Mouse (Mus musculus) layer of hippocampus, adult 9-10 months (tissue): ENCODE measurements around the gene Tns3.

ENCODE experiments used
- DNase-seq: peaks from one replicate; pipeline ENCODE4 v3.0.0; 2022; ENCODE audit warnings: low spot score

The Tns3 gene

DNA sequence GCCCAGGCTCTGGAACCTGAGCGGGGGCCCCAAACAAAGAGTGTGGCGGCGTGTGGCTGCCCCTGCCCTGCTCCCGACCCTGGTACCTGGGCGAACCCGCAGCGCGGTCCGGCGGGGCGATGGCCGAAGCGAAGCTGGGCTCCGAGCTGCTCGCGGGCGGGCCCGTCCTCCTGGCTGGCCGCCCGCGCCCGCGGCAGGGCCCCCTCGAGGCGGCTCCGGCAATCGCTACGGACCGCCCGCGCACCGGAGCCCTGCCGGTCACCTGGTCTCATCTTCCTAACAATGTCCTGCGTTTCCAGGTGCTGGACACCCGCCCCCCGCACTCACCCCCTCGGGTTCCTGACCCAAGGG, at the start of gene Tns3:
Gene Tns3 (minus strand): TSS at position 143 of the 351 bp plus-strand sequence.
- no peak for DNase-seq

DNA sequence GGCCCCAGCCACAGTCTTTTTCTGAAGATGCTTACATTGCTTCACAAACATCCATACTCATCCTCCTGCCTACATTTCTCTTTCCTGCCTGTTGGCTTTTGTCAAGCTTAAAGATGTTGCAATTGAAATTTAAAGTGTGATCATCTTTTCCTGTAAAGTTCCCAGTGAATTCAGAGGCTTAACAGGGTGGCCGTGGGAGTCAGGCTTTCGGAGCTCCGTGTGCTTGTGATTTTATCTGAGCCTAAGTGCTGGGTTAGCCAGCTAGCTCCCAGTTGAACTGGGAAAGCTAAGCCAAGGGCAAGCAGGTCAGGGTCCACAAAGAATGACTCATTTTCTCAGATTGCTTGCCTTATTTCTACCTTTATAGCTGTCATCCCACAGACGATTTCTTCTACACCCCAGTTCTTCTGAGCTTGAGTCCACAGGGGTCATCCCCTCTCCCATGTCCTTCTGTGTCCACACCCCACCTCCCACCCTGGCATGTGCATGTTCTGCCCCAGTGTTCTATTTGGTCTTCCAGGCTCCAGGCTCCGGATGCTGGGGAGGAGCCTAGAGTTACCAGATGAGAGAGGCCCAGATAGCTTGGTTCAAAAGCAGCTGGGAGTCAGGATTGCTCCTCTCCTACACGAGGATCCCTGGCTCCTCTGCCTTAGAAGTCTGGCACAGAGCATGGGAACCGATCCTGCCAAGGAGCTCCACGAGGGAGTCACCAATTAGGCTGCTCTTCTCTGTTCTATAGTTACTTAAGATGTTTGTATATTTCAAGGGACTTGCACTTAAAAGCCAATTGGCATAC, 42.1 kb upstream of the Tns3 start:
- no peak for DNase-seq

DNA sequence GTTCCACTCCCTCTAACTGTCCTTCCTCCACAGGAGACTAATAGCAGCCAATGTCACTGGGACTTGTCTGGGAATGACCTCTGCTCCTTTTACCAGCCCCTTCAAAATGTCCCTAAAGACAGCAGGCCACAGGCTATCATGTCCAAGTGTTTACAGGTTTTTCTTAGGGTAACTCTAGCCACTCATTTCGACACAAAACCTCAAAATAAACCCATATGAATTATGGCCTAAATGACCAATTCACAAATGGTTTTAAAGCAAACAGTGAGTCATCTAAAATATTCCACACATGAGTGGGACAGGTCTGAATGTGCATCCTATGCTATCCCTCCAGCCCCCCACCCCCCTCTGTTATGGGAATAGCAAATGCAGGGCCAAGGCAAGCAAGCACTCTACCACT, 40.8 kb upstream of the Tns3 start:
- no peak for DNase-seq

DNA sequence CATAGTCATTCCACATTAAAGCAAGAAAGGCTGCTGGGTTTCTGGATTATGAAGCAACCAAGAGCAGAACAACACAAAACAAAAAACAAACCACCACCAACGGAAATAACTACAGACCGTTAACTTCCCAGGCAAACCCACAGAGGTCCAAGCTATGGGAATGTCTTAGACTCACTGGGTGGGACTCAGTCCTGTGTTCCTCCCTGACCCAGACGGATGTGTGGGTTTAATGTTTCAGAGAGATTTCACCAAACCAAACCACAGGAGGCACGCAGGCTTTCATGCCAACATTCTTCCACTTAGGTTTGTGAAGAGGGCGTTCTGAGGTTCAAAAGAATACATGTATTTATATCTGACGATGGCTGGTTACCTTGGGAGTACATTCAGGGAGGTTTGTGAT, 39.5 kb upstream of the Tns3 start:
- no peak for DNase-seq

DNA sequence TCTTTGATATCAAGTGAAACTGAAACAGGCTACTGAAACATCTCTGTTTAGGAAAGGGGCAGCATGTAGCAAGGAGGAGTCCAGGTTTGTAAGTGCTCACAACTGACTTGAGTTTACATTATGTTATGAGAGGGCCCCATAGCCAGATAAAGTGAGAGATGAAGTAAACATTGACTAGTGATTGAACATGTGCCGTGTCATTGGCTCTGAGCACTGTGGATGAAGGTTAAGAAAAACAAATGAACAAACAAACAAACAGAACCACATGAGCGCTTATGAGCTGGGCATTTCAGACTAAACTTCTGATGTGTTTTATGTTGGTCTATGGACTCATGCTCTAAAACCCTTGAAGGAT, 38.2 kb upstream of the Tns3 start:
- no peak for DNase-seq

DNA sequence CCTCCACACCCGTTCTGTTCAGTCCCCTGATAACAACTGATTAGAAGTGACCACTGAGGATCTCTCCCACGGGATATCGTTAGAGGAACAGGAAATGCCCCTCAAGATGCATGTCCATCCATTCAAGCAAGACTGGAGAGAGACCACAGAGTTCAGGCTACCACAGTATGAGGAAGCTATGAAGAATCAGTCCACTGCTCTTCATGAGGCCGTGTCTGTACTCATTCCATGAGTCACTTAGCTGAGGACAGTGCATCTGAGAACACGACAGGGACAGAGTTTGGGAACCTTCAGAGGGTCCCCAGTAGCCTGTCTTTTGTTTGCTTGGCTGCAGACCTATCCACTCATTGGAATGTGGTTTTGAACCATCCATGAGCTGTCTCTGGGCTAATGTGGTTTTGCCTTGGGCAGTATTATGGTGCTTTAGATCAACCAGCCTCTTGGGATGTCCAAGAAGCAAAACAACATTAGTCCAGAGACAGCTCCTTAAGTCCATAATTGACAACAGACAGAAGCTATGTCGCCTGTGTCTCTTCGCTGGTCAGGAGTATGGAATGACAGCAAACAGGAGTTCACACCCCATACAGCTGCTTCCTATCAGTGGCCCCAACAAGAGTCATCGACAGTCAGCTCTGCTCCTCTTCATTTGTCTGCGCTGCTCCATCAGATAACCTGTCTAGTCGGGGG, 37.7 kb upstream of the Tns3 start:
- no peak for DNase-seq

DNA sequence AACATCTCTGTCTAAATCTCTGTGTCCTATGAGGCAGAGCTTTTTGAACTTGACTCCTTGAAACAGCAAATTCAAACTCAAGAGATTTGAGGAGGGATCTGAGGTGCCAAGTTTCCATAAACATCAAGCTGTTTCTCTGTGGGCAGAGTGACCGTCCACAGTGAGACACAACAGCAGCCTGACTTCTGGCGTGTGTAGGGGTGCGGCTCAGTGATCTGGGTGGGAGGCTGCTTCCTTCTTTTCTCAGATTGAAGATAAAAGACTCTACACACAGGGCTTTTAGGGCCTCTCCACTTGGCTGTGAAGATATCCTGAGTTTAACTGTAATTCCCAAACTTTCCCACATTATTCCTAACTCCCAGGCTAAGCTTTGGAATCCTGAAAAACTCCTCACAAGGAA, 37.1 kb upstream of the Tns3 start:
- no peak for DNase-seq

DNA sequence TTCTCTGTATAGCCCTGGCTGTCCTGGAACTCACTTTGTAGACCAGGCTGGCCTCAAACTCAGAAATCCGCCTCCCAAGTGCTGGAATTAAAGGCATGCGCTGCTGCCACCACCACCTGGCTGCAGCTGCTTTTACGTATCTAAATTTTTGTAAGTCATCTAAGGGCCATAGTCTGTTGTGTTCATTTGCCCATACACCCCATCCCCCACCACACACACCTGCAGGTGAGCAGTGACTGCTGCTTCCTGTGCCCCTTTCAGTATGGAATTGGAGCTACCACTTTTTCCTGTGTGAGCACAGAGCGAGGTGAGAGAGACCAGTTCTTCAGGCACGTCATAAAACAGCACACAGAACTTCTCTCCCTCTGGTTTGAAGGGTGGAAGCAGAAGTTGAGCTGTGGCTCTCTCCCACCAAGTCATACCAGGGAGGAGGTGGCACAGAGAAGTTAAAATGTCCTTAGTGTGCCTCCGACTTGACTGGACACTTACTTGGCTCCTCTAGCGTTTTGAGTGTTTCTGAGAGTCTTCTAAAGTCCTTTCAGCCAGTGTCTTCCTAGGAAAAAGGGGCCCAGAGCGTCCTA, 36.4 kb upstream of the Tns3 start:
- DNase-seq = no peak

DNA sequence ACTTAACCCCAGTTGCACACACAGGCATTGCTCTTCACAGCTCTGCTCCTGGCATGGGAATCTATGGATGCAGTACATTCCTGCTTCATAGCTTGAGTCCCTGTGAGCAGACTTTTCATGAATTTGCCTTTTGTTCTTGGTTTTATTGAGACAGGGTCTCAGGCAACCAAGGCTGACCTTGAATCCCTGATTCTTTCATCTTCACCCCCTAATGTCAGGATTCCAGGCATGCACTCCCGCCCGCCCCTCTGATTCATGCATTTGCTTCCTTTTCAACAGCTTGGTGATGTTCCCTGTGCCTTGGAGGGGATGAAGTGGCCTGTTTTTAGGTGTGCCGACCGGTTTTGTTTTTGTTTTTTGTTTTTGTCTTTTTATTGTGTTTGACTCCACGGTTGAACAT, 35.4 kb upstream of the Tns3 start:
- no peak for DNase-seq

DNA sequence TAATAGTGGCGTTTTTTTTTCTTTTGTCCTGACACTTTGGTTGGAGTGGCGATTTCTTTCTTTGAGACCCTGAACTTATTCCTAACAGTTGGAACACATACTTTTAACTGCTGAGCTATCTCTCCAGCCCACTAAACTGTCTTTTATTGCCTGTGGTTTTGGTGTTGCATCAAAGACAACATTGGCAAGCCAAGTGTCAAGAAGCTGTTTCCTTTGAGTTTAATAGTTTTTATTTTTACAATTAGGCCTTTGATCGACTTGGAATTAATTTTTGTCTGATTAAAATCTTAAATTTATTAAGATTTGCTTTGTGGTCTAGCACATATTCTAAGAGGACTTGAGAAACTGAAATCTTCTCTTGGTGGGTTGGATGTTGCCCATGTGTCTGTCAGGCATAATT, 33.3 kb upstream of the Tns3 start:
- DNase-seq = no peak

DNA sequence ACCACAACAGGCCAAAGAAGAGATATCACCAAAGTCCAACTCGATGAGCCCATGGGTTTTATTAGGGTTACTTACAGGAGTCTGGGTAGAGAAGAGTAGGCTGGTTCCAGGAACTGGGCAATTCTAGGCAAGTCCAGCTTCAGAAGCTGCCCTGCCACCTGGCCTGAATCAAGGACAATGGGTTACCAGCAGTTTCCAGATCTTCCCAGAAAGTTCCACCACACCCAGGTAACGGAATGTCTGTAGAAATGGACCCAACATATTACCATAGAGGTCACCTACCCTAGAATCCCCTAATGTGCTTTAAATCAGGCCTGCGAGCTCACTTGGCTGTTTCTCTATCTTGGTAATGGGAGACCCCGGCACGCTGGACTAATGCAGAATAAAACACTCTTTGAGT, 29.8 kb upstream of the Tns3 start:
- no peak for DNase-seq

DNA sequence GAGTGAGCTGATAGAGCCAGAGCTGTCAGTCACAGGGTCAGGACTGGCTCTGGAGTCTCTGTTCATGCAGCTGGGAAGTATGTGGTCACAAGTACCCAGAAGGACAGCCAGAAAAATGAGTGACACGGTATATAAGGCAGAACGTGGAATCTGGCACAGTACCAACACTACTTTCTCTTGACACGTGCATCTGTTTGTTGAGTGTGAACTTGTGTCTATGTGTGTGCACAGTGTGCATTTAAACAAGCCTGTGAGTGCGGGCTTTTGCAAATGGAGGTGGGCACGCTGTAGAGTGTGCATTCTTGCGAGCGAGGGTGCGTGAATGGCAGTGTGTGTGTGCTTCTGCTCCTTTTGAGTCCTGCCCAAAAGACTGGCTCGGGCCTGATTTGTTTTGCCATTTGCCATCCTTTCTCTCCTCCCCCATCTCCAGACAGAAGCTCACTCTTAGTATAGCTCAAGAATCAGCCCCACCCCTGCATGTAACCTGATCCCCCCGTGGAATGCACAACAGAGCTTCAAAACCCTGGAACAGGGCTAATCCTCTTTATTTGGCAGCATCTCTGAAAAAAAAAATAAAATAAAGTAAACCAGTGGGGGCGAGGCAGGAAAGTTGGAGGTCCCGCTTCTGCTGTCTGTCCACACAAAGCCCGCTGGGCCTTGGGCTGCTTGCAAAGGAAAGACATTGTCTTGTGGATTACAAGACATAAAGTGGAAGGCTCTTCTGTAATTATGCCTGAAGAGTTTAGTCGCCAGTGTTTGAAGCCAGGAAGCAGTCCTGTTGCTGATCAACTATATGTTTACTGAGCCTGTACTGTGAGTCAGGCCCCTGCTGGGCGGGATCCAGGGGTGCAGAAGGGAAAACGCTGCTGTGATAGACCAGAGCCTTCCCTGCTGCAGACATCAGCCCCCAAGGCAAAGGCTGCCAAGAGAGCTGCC, 28.5 kb upstream of the Tns3 start:
- DNase-seq = no peak

DNA sequence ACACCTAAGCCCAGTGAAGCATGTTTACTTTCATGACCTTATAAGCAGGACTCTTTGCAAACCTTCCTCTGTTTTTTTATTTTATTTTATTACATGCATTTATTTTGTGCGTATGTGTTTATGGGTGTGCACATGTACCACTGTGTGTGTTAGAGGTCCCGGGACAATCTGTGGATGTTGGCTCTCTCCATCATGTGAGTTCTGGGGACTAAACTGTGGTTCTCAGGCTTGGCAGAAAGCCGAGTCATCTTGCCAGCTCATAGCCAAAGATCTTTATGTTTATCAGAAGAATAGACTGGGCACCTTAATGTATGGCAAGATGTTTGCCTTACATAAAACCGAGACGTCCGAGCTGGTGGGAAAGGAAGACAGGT, 27.8 kb upstream of the Tns3 start:
- DNase-seq = no peak

DNA sequence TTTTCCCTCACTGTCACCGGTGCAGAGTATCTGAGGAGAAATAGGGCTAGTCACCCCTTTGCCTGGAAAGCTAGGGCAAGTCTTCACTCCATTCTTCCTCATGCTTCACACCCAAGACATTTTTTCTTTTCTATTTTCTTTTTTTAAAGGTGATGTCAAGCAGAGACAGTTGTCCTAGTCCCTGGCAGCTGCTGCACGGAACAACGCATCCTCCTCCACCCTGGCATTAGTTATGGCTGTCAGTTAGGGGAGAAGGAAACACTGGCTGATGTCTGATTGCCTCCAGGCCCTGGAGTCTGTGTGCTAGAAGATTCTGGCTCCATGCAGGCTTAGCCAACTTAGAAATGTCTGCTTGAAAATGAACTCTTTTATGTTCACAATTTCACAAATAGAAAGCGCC, 27.3 kb upstream of the Tns3 start:
- DNase-seq = no peak

DNA sequence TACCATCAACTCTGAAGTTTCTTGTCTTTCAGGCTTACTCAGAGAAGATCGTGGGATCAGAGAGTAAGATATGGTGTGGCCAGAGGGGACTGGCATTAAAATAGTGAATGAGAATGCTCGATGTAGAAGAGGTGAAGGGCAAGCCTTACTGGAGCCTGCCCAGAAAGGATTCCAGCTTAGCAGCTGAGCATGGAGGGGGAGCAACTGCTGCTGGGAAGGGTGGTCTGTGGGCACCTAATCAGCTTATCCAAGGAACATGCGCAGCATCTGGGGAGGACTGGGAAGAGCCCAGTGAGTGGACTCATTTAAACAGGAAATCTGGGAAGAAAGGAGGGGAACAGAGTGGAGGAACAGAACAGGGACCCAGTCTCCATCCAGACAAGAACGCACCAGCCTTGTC, 26.3 kb upstream of the Tns3 start:
- no peak for DNase-seq

DNA sequence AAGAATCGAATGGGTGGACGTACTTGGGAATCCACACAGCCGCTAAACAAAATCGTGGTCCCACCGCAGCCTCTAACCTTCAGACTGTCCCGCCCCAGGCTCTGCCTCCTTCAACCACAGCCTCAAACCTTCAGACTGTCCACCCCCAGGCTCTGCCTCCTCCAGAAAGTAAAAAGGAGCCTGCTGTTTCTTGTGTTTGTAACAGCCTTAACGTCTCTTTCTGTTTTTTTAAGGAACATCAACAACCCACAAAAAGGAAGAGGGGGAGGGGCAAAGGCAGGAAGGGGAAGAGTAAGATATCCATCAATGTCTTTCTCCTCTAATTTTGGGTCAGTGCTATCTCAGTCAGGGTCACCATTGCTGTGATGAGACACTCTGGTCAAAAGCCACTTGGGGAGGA, 25.2 kb upstream of the Tns3 start:
- no peak for DNase-seq

DNA sequence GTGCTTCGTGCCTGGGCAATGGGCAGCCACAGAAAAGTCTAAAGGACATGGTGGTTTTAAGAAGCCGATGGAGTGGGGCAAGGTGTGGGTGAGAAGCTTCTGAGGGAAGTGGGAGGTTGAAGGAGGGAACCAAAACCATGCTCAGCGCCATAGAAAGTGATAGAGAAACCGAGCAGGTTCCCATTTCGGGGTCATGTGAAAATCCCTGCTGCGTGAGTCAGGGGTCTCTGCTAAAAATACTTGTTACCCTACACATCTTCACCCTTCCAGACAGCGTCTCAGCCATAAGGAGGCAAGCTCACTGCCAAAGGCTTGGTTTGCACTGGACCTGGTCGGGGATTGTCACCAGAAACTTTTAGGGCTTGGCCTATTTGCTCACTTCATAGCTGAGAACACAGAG, 24.6 kb upstream of the Tns3 start:
- DNase-seq = no peak

DNA sequence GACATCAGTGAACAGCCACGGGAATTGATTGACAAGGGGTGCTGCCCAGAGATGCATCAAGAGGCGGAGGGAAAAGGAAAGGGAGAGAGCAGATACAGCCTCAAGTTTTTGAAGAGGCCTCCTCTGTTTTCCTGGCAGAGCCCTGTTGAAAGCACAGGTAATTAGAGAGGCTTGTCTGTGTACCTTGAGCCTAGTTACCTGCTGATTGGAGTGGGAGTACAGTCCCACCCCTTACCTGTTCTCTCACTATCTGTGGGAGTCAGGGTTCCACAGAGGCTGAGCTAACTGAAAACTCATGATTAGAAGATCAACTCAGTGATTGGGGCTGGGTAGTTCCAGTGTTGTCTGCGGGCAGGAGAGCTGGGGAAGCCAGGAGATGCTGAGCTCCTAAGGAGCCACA, 22.2 kb upstream of the Tns3 start:
- no peak for DNase-seq

DNA sequence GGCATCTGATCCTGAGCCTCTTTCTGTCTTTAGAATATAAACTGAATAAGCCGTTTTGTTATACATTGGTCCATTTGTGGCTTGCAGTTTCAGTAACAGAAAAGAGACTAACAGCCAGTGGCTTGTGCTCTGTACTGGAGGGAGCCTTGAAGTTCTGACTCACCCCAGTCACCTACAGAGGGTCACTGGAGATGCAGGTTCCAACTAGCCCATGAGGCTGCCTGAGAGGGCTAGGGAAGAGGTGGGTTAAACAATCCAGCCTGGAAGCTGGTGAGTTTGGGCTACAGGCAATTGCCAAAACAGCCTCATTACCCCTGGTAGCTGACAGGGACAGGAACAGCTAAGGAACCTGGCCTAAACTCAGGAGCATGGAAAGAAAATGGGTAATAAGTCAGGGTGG, 21.7 kb upstream of the Tns3 start:
- no peak for DNase-seq

DNA sequence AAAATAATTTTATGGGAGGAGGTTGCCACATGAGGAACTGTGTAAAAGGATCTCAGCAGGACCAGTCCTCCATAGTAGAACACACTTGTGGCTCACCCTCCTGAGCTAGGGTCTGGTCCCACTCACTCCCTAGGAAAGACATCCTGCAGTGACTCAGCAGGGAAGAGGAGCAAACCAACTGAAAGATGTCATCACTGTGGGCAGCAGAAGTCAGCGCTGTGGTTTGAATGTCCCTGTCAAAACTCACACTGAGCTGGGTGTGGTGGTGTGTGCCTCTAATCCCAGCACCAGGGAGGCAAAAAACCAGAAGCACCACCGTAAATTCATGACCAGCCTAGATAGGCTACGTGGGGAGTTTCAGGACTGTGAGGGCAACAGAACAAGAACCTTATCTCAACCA, 20.9 kb upstream of the Tns3 start:
- no peak for DNase-seq

DNA sequence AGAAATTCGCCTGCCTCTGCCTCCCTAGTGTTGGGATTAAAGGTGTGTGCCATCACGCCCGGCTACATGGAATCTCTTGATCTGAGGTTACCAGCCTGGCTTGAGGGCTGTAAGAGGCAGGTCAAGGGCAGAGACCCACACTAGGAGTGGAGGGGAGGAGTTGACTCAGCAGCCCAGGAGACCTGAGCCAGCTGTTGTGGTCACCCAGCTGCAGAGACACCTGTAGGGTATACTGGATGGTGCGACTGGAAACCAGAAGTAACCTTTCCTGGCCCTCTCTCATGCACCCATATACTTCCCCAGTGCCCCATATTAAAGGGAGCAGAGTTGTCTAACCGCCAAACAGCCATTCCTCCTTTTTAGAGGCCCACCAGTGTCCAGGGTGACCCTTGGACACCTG, 19.9 kb upstream of the Tns3 start:
- DNase-seq = no peak

DNA sequence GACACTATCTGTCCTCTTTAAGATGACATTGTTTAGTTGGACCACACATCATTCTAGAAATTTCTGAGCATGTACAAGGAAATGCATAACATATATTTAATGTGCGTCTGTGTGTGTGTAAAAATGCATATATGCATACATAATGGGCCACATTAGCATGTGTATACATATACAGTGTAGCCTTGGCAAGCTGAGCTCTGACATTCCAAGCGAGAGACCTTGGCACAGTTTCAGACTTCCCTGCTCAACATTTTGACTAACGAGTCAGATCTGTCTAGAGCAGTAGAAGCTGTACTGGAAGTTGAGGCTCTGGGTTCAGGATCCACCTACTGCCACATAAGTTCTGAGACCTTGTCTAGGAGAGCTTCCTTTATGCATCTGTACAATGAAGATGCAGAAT, 17.0 kb upstream of the Tns3 start:
- no peak for DNase-seq

DNA sequence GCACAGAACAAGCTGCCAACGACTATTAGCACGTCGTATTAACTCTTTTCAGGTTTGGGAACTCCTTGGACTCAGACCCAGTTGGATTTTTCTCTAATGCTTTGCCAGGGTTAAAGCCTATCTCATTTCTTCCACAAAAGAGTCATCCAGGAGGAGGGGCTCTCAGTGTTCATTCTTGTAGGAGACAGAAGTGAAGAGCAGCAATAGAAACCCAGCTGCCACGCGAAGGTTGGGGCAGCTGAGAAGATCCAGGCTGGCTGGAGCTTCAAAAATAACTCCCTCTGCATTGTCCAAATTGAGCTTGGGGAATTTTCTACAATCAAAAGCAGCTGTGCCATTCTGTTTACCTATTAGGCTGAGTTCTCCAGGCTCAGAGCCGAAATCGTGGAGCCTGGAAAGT, 16.3 kb upstream of the Tns3 start:
- DNase-seq = no peak
